Mouse (Mus musculus) stomach, postnatal 0 days (tissue): ENCODE measurements at regions not wholly inside any gene's neighbourhood (a gene's known extent, or its start where the extent isn't known, plus 50 kb on each side); places are given as distances from the start of the nearest gene placed in this dataset.

ENCODE experiments used
- CTCF ChIP-seq: IDR thresholded peaks from 2 replicates; pipeline ENCODE4 v1.5.1; 2016; ENCODE audit warnings: antibody characterized with exemption, low read depth, mild to moderate bottlenecking, moderate library complexity
- EP300 ChIP-seq: optimal IDR thresholded peaks from 2 replicates; pipeline ENCODE3; 2016; ENCODE audit warnings: antibody characterized with exemption

GRCm38 (mm10) chrX:11734505-11735435, 407.1 kb downstream of the H2al1j start:
- TF ChIP-seq CTCF, result no peak
- TF ChIP-seq EP300, result no peak
